Mouse (Mus musculus): Measurements from ENCODE around the gene Bub3. TPM values are rescaled to one million over a fixed set of nuclear protein-coding genes. Genes with fewer than 3 reads are reported as not detected.

Bub3 gene
- 54.8 to 73.5 TPM (median 65.2 TPM) in 3 replicates for total RNA-seq (2017)

DNA sequence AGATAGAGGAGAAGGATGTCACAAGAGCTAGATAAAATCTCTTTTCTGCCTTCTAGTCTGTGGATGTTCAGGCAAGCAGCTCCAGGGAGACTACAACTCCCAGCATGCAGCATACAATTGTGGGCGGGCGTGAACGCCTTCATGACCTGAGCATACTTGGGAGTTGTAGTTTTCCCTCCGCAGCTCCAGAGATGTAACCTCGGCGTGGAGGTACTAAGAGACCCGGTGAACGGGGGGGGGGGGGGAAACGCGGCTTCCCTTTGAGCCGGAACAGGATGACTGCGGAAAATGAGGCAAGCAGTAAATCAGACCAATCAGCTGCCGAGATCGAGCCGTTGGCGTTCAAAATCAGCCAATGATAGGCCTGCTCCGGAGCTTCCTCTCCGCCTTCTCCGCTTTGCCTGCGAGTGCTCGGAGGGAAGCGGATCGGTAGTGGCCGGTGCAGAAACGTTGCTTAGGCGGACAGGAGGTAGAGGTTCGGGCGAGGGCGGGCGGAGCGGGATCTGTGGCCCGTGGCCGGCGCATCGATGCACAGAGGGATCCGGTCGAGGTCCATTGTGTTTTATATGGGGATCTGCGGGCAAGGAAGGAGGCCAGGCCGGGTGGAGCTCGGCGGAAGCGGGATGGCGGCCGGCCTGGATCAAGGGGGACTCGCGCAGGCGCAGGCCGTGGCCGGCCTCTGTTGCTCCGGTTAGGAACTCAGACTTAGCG lies at the start of gene Bub3:
Gene Bub3, plus strand, starts transcription at position 237 of the 711 bp plus-strand sequence.
- peak; percentile 95 for ATAC-seq (replicated peaks; ENCODE audit: insufficient number of reproducible peaks, low FRiP score, low TSS enrichment, poor library complexity, severe bottlenecking)

DNA sequence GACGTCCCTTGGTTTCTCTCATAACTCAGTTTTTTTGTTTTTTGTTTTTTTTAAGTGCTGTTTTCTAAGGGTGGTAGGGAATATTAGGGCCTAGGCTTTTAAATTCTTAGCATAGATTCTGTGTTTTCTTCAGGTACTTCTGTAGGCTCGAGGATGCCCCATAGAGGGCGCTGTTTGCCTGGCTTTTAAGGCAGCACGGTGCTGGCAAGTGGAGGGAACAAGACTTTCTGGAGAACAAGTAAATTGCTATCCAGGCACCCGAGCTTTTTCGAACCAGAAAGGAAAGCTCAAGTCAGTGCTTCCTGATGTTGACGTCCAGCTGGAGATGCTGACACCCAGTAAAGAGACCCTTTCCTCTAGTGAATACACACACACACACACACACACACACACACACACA lies 20.0 kb upstream of the Bub3 start:
- ATAC-seq (replicated peaks; ENCODE audit: insufficient number of reproducible peaks, low FRiP score, low TSS enrichment, poor library complexity, severe bottlenecking): peak; percentile 44; the same call in 1 of the 2 replicates

DNA sequence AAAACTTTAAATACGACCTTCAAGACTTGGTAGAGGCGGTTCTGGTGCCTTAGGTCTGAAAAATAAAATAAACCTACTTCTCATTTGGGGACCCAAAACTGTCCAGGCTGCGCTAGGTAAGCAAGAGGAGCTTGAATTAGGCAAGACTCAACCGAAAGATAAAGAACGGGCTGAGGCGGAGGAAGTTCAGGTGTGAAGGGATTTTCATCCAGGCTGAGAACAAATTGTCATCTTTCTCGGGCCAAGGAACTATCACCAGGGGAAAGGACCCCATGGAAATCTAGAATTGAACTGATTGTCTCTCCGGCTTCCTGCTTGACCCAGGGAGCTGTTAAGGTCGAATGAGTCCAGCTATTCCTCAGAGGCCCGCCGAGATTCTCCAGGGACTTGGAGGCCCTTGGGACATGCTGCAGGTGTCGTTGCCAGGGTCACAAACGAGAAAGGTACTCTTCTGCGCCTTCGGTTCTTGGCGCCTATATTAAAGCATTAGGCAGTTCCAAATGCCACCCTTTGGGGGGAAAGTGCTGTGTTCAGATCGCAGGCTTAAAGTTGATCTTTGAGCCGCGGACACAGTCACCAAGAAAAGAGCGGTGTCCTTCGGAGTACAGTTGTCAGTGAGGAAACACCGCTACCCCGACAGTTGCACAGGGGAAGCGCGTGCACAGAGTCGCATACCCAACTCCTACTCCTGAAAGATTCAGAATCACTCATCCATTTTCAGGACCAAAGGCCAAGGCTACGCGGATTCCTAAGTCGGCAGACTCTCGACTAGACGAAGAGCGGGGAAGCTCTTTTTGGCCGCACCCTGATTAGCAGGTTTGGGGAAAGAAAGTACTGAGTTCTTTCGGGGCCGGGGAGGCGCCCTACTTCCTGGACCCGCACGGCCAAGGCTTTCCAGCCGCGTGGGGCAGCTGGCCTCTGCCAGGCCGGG lies 18.6 kb upstream of the Bub3 start:
- no peak for ATAC-seq (replicated peaks; ENCODE audit: insufficient number of reproducible peaks, low FRiP score, low TSS enrichment, poor library complexity, severe bottlenecking)

DNA sequence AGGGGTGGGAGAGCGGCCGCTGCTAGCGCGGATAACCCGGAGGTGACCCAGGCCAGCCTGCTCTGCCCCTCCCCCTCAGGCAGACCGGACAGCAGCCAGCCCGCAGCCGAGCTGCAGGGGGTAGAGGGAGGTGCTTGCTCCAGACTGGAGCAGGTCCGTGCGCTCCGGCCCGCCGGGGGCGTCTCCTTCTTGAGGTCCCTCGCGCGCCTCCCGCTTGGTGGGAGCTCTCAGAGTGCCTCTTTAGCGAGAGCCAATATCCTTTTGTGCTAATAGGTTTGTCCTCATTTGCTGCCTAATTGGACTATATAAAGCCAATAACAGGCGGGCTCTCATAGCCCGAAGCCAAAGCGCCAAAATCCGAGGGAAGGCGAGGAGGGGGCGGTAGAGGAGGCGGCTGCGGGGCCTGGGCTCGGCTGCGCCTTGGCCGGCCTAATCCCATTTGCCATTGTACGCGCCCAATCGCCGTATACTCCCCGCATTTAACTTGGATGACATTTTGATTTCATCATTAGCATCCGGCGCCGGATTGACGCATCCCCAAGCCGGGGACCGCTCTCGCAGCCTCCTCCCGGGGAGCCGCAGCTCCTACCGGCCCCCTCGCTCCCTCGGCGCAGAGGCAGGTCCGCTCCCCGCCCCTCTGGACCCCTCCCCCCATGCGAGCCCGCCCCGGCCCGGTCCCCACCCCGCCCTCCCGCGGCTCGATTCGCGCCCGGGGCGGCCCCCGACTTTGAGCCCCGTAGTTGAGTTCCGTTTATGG lies 17.7 kb upstream of the Bub3 start, which contains the start of gene Hmx3:
Gene Hmx3, plus strand, starts transcription at position 753 of the 757 bp plus-strand sequence.
- no peak for ATAC-seq (replicated peaks; ENCODE audit: insufficient number of reproducible peaks, low FRiP score, low TSS enrichment, poor library complexity, severe bottlenecking)

DNA sequence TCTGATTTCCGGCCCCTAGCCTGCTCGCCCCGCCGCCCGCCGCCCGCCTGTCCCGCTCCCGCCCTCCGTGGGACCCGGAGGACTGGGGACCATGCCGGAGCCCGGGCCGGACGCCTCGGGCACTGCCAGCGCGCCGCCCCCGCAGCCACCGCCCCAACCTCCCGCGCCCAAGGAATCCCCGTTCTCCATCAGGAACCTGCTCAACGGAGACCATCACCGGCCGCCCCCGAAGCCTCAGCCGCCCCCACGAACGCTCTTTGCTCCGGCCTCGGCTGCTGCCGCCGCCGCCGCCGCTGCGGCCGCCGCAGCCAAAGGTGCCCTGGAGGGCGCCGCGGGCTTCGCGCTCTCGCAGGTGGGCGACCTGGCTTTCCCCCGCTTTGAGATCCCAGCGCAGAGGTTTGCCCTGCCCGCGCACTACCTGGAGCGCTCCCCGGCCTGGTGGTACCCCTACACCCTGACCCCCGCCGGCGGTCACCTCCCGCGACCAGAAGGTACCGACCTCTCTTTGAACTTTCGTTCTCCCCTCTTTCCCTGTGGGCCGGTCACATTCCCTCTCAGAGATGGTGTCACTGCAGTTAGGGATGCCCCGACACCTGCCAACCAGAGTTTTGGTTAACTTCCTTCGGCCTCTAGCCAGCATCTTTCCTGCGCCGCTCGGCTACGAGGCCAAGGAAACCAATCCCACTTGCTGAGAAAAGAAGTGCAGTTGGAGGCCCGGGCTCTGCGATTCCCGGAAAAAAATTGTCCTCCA lies 17.0 kb upstream of the Bub3 start:
- no peak for ATAC-seq (replicated peaks; ENCODE audit: insufficient number of reproducible peaks, low FRiP score, low TSS enrichment, poor library complexity, severe bottlenecking)

DNA sequence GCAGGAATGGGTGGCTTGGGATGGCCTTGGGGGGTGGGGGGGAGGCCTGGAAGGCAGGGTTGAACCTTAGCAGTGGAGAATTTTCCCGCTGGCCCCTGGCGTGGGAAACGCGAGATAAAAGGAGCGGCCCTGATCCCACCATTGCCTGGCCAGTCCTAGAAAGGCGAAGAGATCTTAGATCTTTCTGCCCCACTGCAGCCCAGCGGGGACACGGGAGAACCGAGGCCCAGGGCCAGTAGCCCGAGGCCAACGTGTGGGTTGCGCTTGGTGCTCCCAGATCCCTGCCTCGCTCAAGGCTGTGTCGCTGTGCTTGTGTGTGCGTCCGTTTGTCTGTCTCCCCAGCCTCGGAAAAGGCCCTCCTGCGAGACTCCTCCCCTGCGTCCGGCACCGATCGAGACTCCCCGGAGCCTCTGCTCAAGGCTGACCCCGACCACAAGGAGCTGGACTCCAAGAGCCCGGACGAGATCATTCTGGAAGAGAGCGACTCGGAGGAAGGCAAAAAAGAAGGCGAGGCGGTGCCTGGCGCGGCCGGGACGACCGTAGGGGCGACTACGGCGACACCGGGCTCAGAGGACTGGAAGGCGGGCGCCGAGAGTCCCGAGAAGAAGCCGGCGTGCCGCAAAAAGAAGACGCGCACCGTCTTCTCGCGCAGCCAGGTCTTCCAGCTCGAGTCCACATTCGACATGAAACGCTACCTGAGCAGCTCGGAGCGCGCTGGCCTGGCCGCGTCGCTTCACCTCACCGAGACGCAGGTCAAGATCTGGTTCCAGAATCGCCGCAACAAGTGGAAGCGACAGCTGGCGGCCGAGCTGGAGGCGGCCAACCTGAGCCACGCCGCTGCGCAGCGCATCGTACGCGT lies 16.2 kb upstream of the Bub3 start:
- no peak for ATAC-seq (replicated peaks; ENCODE audit: insufficient number of reproducible peaks, low FRiP score, low TSS enrichment, poor library complexity, severe bottlenecking)

DNA sequence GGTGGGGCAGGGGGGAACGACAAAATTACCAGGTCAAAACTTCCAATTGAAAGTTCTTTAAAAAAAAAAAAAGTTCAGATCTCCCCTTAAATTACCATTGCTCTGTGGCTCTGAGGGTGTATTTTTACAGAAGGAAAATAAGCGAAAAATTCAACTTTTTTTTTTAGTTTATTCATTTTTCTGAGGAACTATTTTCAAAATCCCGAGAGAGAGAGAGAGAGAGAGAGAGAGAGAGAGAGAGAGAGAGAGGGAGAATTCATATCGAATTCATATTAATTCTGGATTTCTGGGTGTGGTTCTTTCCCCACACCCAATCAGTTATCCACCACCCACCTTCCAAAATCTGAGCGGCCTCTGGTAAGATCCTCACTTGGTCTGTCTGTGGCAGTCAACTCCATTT lies 15.2 kb upstream of the Bub3 start:
- ATAC-seq (replicated peaks; ENCODE audit: insufficient number of reproducible peaks, low FRiP score, low TSS enrichment, poor library complexity, severe bottlenecking): no peak

DNA sequence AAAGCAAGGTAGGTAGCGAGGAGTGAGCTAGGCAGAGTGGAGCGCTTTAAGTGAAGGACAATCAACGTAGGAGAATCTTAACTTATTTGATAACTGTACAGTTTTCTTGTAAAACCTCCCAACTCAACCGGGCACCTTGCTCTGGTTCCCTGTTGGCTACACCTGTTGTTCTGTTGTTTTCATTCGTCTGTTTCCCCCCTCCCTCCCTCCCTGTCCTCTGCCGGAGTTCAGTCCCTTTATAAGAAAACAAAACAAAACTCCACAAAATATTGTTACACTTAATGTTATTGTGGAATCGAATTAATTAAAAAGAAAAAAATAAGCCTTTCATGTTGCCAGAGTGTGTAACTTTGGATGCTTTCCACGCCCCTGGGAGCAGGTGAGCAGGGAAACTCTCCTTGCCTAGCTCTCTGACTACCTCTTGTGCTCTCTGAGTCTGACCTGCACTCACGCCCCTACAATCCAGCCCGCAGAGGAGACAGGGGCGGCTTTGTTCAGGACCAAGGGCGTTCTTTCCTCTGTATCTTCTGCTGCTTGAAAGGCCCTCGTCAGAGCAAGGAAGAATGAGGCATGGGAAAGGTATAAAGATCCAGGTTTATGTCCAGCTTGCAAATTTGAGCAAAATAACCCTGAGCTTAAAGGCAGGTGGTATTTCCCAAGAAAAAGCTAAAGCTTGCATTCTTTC lies 14.2 kb upstream of the Bub3 start:
- ATAC-seq (replicated peaks; ENCODE audit: insufficient number of reproducible peaks, low FRiP score, low TSS enrichment, poor library complexity, severe bottlenecking): no peak

DNA sequence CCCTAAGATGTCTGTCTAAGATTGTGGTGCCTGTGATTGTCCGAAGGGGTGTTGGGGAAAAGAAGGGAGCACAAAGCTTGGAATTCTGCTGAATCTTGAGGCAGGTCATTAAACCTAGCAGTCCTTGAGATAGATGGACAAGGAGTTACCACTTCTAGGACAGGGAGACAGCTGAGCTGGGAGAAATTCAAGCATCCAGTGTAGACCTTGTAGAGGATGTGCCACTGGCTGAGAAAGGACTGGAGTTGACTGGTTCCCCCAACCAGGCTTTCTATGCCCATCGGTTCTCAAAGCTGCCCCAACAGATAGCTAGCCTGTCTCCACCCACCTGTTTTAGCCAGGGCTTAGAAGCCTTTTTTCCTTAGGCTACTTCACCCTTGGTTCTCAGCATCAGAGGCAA lies 13.6 kb upstream of the Bub3 start:
- no peak for ATAC-seq (replicated peaks; ENCODE audit: insufficient number of reproducible peaks, low FRiP score, low TSS enrichment, poor library complexity, severe bottlenecking)

DNA sequence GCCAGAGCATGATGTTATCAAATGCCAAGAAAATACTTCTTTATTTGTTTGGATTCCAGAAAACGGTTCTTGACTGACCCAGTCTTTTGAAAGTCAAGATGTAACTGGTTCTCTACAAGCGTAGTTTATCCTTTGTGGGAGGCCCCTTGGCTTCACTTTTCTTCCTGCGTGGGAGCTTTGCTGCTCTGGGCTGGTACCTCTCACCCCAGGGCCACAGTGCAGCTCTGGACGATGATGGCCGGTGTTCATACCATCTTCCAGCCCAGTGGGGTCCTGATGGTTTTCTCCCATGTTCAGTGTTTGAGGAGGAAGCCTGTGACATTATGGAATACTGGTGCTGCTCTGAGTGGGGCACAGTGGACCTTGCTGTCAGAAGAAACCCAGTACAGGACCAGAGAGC lies 12.5 kb upstream of the Bub3 start:
- ATAC-seq (replicated peaks; ENCODE audit: insufficient number of reproducible peaks, low FRiP score, low TSS enrichment, poor library complexity, severe bottlenecking): no peak

DNA sequence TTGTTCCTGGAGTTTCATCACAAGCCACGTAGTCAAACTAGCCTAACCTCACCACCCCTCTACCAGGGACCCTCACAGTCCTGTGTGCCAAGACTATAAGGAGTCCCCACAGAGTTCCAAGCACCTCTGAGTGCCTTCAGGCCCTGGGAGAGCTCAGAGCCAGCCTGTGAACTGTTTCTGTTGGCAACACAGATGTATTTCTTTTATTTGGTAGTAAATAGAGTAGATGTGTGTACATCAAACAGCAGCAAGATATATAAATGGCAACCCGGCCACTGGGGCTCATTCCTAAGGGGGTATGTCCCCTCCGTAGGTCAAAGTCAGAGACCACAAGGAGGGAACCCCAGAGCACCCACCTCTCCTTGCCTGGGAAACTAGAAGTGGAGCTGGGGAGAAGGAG lies 11.5 kb upstream of the Bub3 start, which contains the start of gene Hmx2:
Gene Hmx2, plus strand, starts transcription at position 301 of the 400 bp plus-strand sequence.
- no peak for ATAC-seq (replicated peaks; ENCODE audit: insufficient number of reproducible peaks, low FRiP score, low TSS enrichment, poor library complexity, severe bottlenecking)

DNA sequence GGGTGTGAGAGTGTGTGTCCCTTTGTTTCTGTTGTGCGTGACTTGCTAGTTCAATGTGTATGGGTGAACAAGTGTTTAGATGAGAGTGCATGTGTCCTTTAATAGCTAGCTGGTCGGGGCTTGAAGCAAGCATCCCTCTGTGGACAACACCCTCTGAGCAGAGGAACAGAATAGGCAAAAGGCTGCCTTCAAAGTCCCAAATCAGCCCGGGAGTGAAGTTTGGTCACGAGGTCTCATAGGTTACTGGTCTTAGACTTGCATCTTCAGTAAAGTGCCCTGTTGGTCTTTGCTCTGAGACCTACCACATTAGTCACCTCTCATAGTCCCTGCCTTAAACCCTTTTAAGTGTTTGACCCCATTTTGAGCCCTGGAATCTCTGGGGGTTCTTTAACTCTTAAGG lies 8.6 kb upstream of the Bub3 start:
- no peak for ATAC-seq (replicated peaks; ENCODE audit: insufficient number of reproducible peaks, low FRiP score, low TSS enrichment, poor library complexity, severe bottlenecking)

DNA sequence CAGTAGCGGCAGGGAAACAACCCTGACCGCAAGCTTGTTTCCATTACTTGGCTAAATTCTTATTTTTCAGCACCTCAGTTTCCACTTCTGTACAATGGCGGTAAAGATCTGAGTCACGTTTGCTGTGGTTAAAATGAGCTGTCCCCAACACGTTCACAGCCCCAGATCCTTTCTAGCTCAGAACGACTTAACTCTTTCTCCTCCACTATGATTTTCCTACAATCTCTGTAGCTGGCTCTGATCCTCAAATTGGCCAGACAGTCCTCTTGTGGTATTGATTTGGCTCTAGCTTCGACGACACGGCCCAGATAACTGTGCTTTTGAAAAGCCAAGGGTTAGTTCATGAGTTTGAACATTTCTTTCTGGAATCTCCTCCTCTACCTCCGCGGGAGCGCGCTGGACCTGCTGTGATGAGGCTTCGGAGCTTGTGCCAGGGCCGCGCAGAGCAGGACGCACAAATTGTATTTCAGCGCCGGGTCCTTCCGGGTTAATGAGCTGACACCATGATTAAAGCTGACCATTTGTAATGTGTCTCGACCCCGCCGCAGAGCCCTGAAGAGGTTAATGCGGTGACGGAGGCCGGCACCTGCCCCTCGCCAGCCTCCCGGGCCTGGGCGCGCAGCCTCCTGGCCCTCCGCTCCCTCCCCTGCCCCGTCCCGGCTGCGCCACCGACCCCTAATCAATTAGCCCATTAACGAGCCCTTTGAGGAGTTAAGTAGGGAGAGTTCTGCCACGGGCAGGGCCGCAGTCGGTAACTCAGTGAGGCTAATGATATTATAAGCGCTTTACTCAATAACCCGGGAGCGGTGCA lies 7.9 kb upstream of the Bub3 start:
- no peak for ATAC-seq (replicated peaks; ENCODE audit: insufficient number of reproducible peaks, low FRiP score, low TSS enrichment, poor library complexity, severe bottlenecking)

DNA sequence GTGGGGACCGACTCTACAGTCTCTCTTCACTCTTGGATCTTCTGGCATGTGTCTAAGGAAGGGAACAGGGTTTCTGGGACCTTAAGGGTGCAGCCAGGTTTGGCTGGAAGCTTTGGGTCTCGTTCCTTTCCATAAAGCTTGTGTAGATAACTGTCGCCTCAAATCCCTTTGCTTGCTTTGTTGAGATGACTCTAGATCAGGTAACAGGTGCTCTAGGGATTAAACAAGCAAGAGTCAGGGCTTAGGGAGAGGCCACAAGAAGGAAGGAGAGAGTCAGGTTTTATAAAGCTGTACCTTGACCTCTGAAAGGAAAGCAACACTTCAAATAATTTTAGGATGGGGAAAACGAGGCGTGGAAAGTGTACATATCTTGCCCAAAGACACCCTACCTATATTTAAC lies 7.2 kb upstream of the Bub3 start:
- ATAC-seq (replicated peaks; ENCODE audit: insufficient number of reproducible peaks, low FRiP score, low TSS enrichment, poor library complexity, severe bottlenecking): no peak

DNA sequence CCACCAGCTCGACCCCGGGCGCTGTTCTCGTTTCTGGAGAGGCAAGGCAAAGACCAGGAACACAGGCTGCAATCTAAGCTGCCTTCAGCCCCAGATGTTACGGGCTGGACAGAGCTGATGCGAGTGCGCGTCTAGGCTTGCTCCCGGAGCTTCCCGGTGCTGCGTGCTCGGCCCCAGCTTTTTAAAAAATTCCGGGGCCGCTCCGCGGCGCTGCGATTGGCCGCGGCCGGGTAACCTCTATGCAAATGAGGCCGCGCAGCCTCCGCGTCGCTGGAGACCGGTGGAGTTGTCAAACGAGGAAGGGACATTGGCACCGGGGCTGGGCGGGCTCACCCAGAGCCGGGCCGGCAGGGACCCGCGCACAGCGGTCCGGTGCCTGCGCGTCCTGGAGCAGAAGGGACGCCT lies 6.2 kb upstream of the Bub3 start:
- ATAC-seq (replicated peaks; ENCODE audit: insufficient number of reproducible peaks, low FRiP score, low TSS enrichment, poor library complexity, severe bottlenecking): no peak

Data from monocyte, adult 5-6 weeks (primary cell).